Mouse (Mus musculus) kidney, postnatal 0 days (tissue): Measurements from ENCODE around the gene Slc12a3. TPM values are rescaled to one million over a fixed set of nuclear protein-coding genes. Genes with fewer than 3 reads are reported as not detected.
A peak's percentile ranks its signal among the peaks of the same experiment; 100 is the strongest.

Experiments used
- ATAC-seq: fragments of 200-750 bp; cut with Nextera tagmentation; replicated peaks from 2 replicates; pipeline ENCODE4 v1.8.0; 2017; ENCODE audit warnings: low read depth, moderate number of reproducible peaks, moderate TSS enrichment, moderate library complexity; ENCODE audit not compliant: low FRiP score
- DNase-seq: peaks from one replicate; pipeline ENCODE4 v3.0.0-alpha.2; 2016; ENCODE audit warnings: low spot score
- H3K27ac ChIP-seq: fragments of 300-500 bp; sonication (generic); 2 replicates; pipeline ENCODE4 v1.5.1; 2014; ENCODE audit warnings: mild to moderate bottlenecking
- H3K27me3 ChIP-seq: fragments of 300-500 bp; sonication (generic); 2 replicates; pipeline ENCODE4 v1.6.1; 2014; ENCODE audit warnings: low read length, mixed read lengths; ENCODE audit not compliant: insufficient read depth
- H3K36me3 ChIP-seq: fragments of 300-500 bp; sonication (generic); 2 replicates; pipeline ENCODE4 v1.6.1; 2014; ENCODE audit warnings: low read length, mixed read lengths; ENCODE audit not compliant: insufficient read depth
- H3K4me1 ChIP-seq: fragments of 300-500 bp; sonication (generic); replicated peaks from 2 replicates; pipeline ENCODE4 v1.6.1; 2014; ENCODE audit warnings: antibody characterized with exemption, low read length, mixed read lengths; ENCODE audit not compliant: insufficient read depth
- H3K4me2 ChIP-seq: fragments of 300-500 bp; sonication (generic); 2 replicates; pipeline ENCODE4 v1.6.1; 2014; ENCODE audit warnings: mild to moderate bottlenecking, low read length, moderate library complexity, mixed read lengths
- H3K4me3 ChIP-seq: fragments of 300-500 bp; sonication (generic); replicated peaks from 2 replicates; pipeline ENCODE4 v1.5.1; 2014; ENCODE audit warnings: low read depth, low read length
- H3K9ac ChIP-seq: fragments of 300-500 bp; sonication (generic); 2 replicates; pipeline ENCODE4 v1.6.1; 2014; ENCODE audit warnings: low read depth, low read length
- H3K9me3 ChIP-seq: fragments of 300-500 bp; sonication (generic); replicated peaks from 2 replicates; pipeline ENCODE4 v1.6.1; 2016; ENCODE audit warnings: low read length, inconsistent platforms, mixed read lengths
- CTCF ChIP-seq: IDR thresholded peaks from 2 replicates; pipeline ENCODE4 v1.5.1; 2016; ENCODE audit warnings: antibody characterized with exemption, low read depth, mild to moderate bottlenecking, moderate library complexity
- WGBS: fragments of 180-500 bp; shearing (Covaris S2); extraction: QIAGEN DNeasy Blood & Tissue Kit; methylation state at CpG from one replicate; pipeline ENCODE4 v1.1.7; 2014; 5-methylcytosine and 5-hydroxymethylcytosine counted together
- polyA plus RNA-seq: library from polyadenylated mRNA; unstranded; fragments of >200 nt; fragmentation: Nextera tagmentation; extraction: Ambion mirVana; gene quantifications from 2 replicates; pipeline ENCODE4 v1.2.1, GENCODE M21; 2015

Slc12a3 gene
- polyA plus RNA-seq, 1 experiment from 2014 or later = 44.6 TPM

- Histone ChIP-seq H3K9me3 (no peaks in the 10 kb centered on the region), H3K4me2 (no peak overlapping the region), H3K4me3 (no peak overlapping the region), H3K9ac (no peak overlapping the region), H3K36me3 (no peaks in the 10 kb centered on the region; the same call in 1 of the 2 replicates), H3K27me3 (no peaks in the 10 kb centered on the region), H3K27ac (0 out of 2 replicates have a peak overlapping the region, but pooled peaks have one; percentile 56), H3K4me1 (no peaks in the 10 kb centered on the region)
- DNase-seq (no peak), ATAC-seq (no peak)
- WGBS = 78% methylated on average over 8 of the region's 8 CpGs
- TF ChIP-seq CTCF = no peak
Observed at GRCm38 (mm10) chr8:94292626-94293025, 36.4 kb upstream of the Slc12a3 start.

DNA sequence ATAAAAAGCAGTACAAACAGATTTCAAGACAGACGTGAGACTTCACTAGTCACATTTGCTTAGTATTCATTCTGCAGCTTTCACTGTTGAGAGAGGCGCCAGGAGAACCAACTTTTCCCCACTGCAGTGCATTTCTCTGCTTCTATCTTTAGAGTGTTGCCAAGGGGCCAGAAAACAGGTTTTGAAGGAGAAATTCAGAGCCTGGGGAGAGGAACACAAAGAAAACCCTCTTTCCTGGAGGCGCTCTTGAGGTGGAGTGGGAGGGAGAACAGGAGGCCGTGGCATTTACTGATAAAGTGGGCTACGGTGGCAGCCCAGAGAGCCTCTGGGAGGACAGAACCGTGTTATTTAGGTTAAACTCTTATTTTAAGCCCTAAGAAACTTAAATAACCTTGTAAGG is 33.3 kb upstream of the Slc12a3 start:
- no peak for ATAC-seq
- no peak overlapping the region for H3K27ac ChIP-seq
- WGBS = 85% methylated on average over 6 of the region's 6 CpGs
- H3K4me1 ChIP-seq = no peaks in the 10 kb centered on the region
- TF ChIP-seq CTCF = no peak
- DNase-seq = no peak
- no peaks in the 10 kb centered on the region for H3K27me3 ChIP-seq
- H3K36me3 ChIP-seq = no peaks in the 10 kb centered on the region; the same call in 1 of the 2 replicates
- no peak overlapping the region for H3K4me2 ChIP-seq
- no peak overlapping the region for H3K9ac ChIP-seq
- H3K4me3 ChIP-seq = no peak overlapping the region
- no peaks in the 10 kb centered on the region for H3K9me3 ChIP-seq

DNA sequence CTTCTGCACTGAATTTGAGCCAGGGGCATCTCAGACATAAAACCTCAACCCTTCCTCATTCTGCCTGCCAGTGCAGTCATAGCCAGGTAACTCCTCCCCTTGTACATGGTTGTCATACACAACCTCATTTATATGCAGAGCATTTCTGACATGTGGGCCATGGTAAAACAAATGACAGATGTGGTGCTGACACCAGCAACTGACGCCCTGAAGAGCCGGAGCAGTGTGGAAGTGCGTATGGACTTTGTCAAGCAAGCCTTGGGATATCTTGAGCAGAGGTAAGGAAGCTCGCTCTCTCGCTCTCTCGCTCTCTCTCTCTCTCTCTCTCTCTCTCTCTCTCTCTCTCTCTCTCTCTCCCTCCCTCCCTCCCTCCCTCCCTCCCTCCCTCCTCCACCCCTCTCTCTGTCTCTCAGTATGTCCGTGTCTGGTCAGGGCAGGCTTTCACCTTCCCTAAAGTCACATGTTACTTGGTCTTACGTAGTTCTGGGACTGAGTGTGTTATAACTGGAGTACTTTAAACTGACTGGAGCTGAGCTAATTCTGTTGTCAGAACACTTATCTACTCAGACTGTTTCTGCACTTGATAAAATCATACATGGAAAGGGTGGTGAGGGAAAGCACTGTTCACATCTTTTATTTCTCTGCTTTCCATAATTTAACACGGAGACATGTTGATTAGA is 32.5 kb upstream of the Slc12a3 start:
- H3K27me3 ChIP-seq = no peaks in the 10 kb centered on the region
- 72% methylated on average over 9 of the region's 9 CpGs for WGBS
- H3K4me3 ChIP-seq = no peak overlapping the region
- no peaks in the 10 kb centered on the region for H3K9me3 ChIP-seq
- no peaks in the 10 kb centered on the region for H3K4me1 ChIP-seq
- no peak for TF ChIP-seq CTCF
- no peak overlapping the region for H3K9ac ChIP-seq
- no peak for ATAC-seq
- no peaks in the 10 kb centered on the region; the same call in 1 of the 2 replicates for H3K36me3 ChIP-seq
- no peak for DNase-seq
- H3K27ac ChIP-seq = no peak overlapping the region
- H3K4me2 ChIP-seq = no peak overlapping the region

DNA sequence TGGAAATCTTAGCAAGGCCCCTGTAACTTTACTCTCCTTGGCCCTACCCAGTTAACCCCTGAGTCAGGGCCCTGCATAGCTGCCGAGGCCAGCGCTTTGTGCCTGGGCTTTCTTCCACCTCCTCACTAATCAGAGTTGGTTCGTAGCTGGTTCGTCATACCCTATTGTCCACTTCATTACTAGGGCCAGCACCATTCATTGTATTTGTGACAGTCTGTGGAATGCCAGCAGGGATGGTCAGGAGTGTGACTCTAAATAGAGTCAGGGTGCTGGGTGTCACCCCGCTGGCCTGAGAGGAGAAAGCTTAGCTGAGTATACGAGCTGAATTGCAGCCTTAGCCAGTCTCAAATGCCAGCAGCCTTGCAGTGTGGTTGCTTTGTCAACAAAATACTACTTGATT is 31.9 kb upstream of the Slc12a3 start:
- Histone ChIP-seq H3K27me3 (no peaks in the 10 kb centered on the region), H3K4me3 (no peak overlapping the region), H3K36me3 (no peaks in the 10 kb centered on the region; the same call in 1 of the 2 replicates), H3K27ac (no peak overlapping the region), H3K9me3 (no peaks in the 10 kb centered on the region), H3K9ac (no peak overlapping the region), H3K4me2 (no peak overlapping the region), H3K4me1 (no peaks in the 10 kb centered on the region)
- 54% methylated on average over 6 of the region's 6 CpGs for WGBS
- TF ChIP-seq CTCF = no peak
- no peak for ATAC-seq
- DNase-seq = peak; percentile 14

GRCm38 (mm10) chr8:94300809-94301208 is 28.2 kb upstream of the Slc12a3 start:
- ATAC-seq = no peak
- H3K36me3 ChIP-seq = peaks cover 20% of the 10 kb centered on the region; the same call in 1 of the 2 replicates
- H3K27me3 ChIP-seq = no peaks in the 10 kb centered on the region
- no peaks in the 10 kb centered on the region for H3K4me1 ChIP-seq
- no peak overlapping the region for H3K4me2 ChIP-seq
- no peak overlapping the region for H3K9ac ChIP-seq
- H3K27ac ChIP-seq = no peak overlapping the region
- H3K4me3 ChIP-seq = no peak overlapping the region
- no peaks in the 10 kb centered on the region for H3K9me3 ChIP-seq
- no peak for TF ChIP-seq CTCF
- peak; percentile 12 for DNase-seq
- 53% methylated on average over 4 of the region's 4 CpGs for WGBS

DNA sequence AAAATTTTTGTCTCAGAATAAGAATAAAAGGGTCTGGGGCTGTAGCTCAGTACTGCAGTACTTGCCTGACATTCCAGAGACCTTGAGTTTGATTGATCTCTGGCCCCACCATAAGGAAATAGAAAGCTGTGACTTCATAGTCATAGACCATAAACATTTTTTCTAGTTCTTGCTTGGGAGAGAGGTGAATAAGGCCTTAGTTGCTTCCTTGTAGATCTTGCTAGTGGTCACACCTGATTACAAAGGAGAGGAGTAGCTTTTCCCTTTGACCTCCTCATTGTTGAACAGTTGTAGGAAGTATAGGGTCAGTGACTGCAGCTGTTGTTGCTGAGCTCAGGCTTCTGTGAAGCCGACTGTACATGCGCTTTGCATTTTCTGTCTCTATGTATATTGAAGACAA is 24.6 kb upstream of the Slc12a3 start:
- H3K27ac ChIP-seq = no peak overlapping the region
- ATAC-seq = no peak

More for the DNA sequence above, 24.6 kb upstream of the Slc12a3 start:
- no peaks in the 10 kb centered on the region for H3K9me3 ChIP-seq
- no peak overlapping the region for H3K4me3 ChIP-seq
- DNase-seq = no peak
- H3K4me1 ChIP-seq = no peaks in the 10 kb centered on the region
- no peak overlapping the region for H3K4me2 ChIP-seq
- H3K9ac ChIP-seq = no peak overlapping the region
- H3K27me3 ChIP-seq = no peaks in the 10 kb centered on the region
- H3K36me3 ChIP-seq = peaks cover 30% of the 10 kb centered on the region
- 83% methylated on average over 2 of the region's 2 CpGs for WGBS
- no peak for TF ChIP-seq CTCF
